Mouse (Mus musculus): ENCODE measurements around the gene Uspl1. TPM values are rescaled to one million over a fixed set of nuclear protein-coding genes. Genes with fewer than 3 reads are reported as not detected.
"Not testable (repeated sequence)": the region's sequence is repeated elsewhere in the genome, so short reads cannot be mapped to it uniquely, and the experiment has no call there.

Gene Uspl1
- 11.7 and 12.4 TPM in 2 replicates for polyA plus RNA-seq (2015; fragmentation: Nextera tagmentation; extraction: Ambion mirVana)

GRCm38 (mm10) chr5:149184104-149184843, at the start of gene Uspl1, which contains the start of gene Hmgb1:
Gene Uspl1, plus strand, starts transcription at chr5:149184350.
Gene Hmgb1, minus strand, starts transcription at chr5:149184489.
- Histone ChIP-seq H3K36me3 (replicated peaks; ENCODE audit: insufficient read depth, low read length) (peaks cover 10% of the 10 kb centered on the region; the same call in 1 of the 2 replicates), H3K27ac (ENCODE audit: low read depth) (peak within 1 kb of the TSS; percentile 97), H3K9me3 (ENCODE audit: low read length) (no peaks in the 10 kb centered on the region), H3K4me1 (ENCODE audit: insufficient read depth) (peaks cover 23% of the 10 kb centered on the region), H3K9ac (replicated peaks) (peak within 1 kb of the TSS; percentile 83), H3K4me3 (ENCODE audit: low read depth, low read length) (peak within 1 kb of the TSS; percentile 88), H3K4me2 (ENCODE audit: low read depth, low read length) (peak within 1 kb of the TSS; percentile 96), H3K27me3 (ENCODE audit: insufficient read depth, low read length) (no peaks in the 10 kb centered on the region)
- TF ChIP-seq EP300 (IDR thresholded peaks at IDR 0.05; ENCODE audit: low read depth) (peak; percentile 62), CTCF (IDR thresholded peaks at IDR 0.05; ENCODE audit: low read depth) (peak; percentile 20)
- DNase-seq (peak; percentile 100), ATAC-seq (peak; percentile 92)
- under 1% methylated on average over 52 of the region's 59 CpGs for WGBS (ENCODE audit: insufficient replicate concordance)

GRCm38 (mm10) chr5:149134751-149135454, 49.2 kb upstream of the Uspl1 start:
- Histone ChIP-seq H3K4me3 (ENCODE audit: low read depth, low read length) (no peak overlapping the region), H3K27ac (ENCODE audit: low read depth) (no peak overlapping the region), H3K27me3 (ENCODE audit: insufficient read depth, low read length) (no peaks in the 10 kb centered on the region), H3K9me3 (ENCODE audit: low read length) (no peaks in the 10 kb centered on the region), H3K4me1 (ENCODE audit: insufficient read depth) (peaks cover 25% of the 10 kb centered on the region), H3K36me3 (replicated peaks; ENCODE audit: insufficient read depth, low read length) (no peaks in the 10 kb centered on the region), H3K9ac (replicated peaks) (no peak overlapping the region), H3K4me2 (ENCODE audit: low read depth, low read length) (peak overlapping the region; percentile 40)
- TF ChIP-seq EP300 (IDR thresholded peaks at IDR 0.05; ENCODE audit: low read depth) (no peak), CTCF (IDR thresholded peaks at IDR 0.05; ENCODE audit: low read depth) (no peak)
- ATAC-seq (no peak; the same call in 1 of the 2 replicates), DNase-seq (no peak)
- 44% methylated on average over 10 of the region's 10 CpGs for WGBS (ENCODE audit: insufficient replicate concordance)

- Histone ChIP-seq H3K4me1 (ENCODE audit: insufficient read depth) (peaks cover 25% of the 10 kb centered on the region), H3K27me3 (ENCODE audit: insufficient read depth, low read length) (no peaks in the 10 kb centered on the region), H3K4me2 (ENCODE audit: low read depth, low read length) (peak overlapping the region; percentile 40; the same call in 1 of the 2 replicates), H3K4me3 (ENCODE audit: low read depth, low read length) (no peak overlapping the region), H3K9me3 (ENCODE audit: low read length) (no peaks in the 10 kb centered on the region), H3K9ac (replicated peaks) (no peak overlapping the region), H3K36me3 (replicated peaks; ENCODE audit: insufficient read depth, low read length) (no peaks in the 10 kb centered on the region), H3K27ac (ENCODE audit: low read depth) (no peak overlapping the region)
- ATAC-seq (no peak), DNase-seq (no peak)
- TF ChIP-seq CTCF (IDR thresholded peaks at IDR 0.05; ENCODE audit: low read depth), result no peak
- no peak for TF ChIP-seq EP300 (IDR thresholded peaks at IDR 0.05; ENCODE audit: low read depth)
- 71% methylated on average over 10 of the region's 10 CpGs for WGBS (ENCODE audit: insufficient replicate concordance)
Observed at GRCm38 (mm10) chr5:149135455-149136354, 48.4 kb upstream of the Uspl1 start.

- peak; percentile 95 for ATAC-seq
- no peak overlapping the region for H3K9ac ChIP-seq (replicated peaks)
- peaks cover 25% of the 10 kb centered on the region for H3K4me1 ChIP-seq (ENCODE audit: insufficient read depth)
- no peak overlapping the region for H3K4me3 ChIP-seq (ENCODE audit: low read depth, low read length)
- DNase-seq, result peak; percentile 72
- peak overlapping the region; percentile 52 for H3K27ac ChIP-seq (ENCODE audit: low read depth)
- H3K4me2 ChIP-seq (ENCODE audit: low read depth, low read length), result peak overlapping the region; percentile 42; the same call in 1 of the 2 replicates
- no peaks in the 10 kb centered on the region for H3K9me3 ChIP-seq (ENCODE audit: low read length)
- WGBS (ENCODE audit: insufficient replicate concordance), result 55% methylated on average over 4 of the region's 4 CpGs
- no peaks in the 10 kb centered on the region for H3K36me3 ChIP-seq (replicated peaks; ENCODE audit: insufficient read depth, low read length)
- no peaks in the 10 kb centered on the region for H3K27me3 ChIP-seq (ENCODE audit: insufficient read depth, low read length)
- TF ChIP-seq CTCF (IDR thresholded peaks at IDR 0.05; ENCODE audit: low read depth), result no peak
- peak; percentile 57; the same call in 1 of the 2 replicates for TF ChIP-seq EP300 (IDR thresholded peaks at IDR 0.05; ENCODE audit: low read depth)
Observed at GRCm38 (mm10) chr5:149136933-149137365, 47.2 kb upstream of the Uspl1 start.

- Histone ChIP-seq H3K27me3 (ENCODE audit: insufficient read depth, low read length) (no peaks in the 10 kb centered on the region), H3K4me1 (ENCODE audit: insufficient read depth) (peaks cover 25% of the 10 kb centered on the region), H3K4me3 (ENCODE audit: low read depth, low read length) (no peak overlapping the region), H3K9me3 (ENCODE audit: low read length) (no peaks in the 10 kb centered on the region), H3K36me3 (replicated peaks; ENCODE audit: insufficient read depth, low read length) (no peaks in the 10 kb centered on the region), H3K9ac (replicated peaks) (no peak overlapping the region), H3K4me2 (ENCODE audit: low read depth, low read length) (peak overlapping the region; percentile 42; the same call in 1 of the 2 replicates), H3K27ac (ENCODE audit: low read depth) (peak overlapping the region; percentile 52)
- 54% methylated on average over 3 of the region's 3 CpGs for WGBS (ENCODE audit: insufficient replicate concordance)
- ATAC-seq, result 0 out of 2 replicates have a peak, but pooled peaks have one; percentile 38
- TF ChIP-seq EP300 (IDR thresholded peaks at IDR 0.05; ENCODE audit: low read depth), result no peak
- TF ChIP-seq CTCF (IDR thresholded peaks at IDR 0.05; ENCODE audit: low read depth), result no peak
- DNase-seq, result no peak
Observed at GRCm38 (mm10) chr5:149137447-149137846, 46.7 kb upstream of the Uspl1 start.

DNA sequence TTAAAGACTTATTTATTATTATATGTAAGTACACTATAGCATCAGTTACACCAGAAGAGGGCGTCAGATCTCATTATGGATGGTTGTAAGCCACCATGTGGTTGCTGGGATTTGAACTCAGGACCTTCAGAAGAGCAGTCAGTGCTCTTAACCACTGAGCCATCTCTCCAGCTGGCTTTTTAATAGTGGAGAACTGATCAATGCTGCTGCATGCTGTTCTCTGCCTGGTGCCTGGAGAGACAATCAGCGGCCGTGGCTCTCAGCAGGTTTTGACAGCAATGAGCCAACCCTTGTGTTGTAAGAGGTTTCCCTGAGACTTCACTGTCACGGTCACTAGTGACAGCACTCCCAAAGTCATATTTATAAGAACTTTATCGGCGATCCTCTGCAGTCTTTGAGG, 46.1 kb upstream of the Uspl1 start:
- not testable (repeated sequence) for H3K9ac ChIP-seq (replicated peaks); DNase-seq; H3K27ac ChIP-seq (ENCODE audit: low read depth); H3K36me3 ChIP-seq (replicated peaks; ENCODE audit: insufficient read depth, low read length); H3K9me3 ChIP-seq (ENCODE audit: low read length); H3K27me3 ChIP-seq (ENCODE audit: insufficient read depth, low read length); H3K4me2 ChIP-seq (ENCODE audit: low read depth, low read length); H3K4me3 ChIP-seq (ENCODE audit: low read depth, low read length); ATAC-seq
- whole genome bisulfite sequencing (ENCODE audit: insufficient replicate concordance), result 90% methylated on average over 6 of the region's 6 CpGs
- H3K4me1 ChIP-seq (ENCODE audit: insufficient read depth), result peaks cover 25% of the 10 kb centered on the region

Measured in liver, postnatal 0 days (tissue).